Mouse (Mus musculus) ovary, adult 18-20 months (tissue): ENCODE results near the gene Tpte.
"Not testable (repeated sequence)": the region's sequence is repeated elsewhere in the genome, so short reads cannot be mapped to it uniquely, and the experiment has no call there.

Experiments used
- DNase-seq: peaks from one replicate; pipeline ENCODE4 v3.0.0; 2022; ENCODE audit warnings: low spot score, mixed read lengths

Tpte gene

DNA sequence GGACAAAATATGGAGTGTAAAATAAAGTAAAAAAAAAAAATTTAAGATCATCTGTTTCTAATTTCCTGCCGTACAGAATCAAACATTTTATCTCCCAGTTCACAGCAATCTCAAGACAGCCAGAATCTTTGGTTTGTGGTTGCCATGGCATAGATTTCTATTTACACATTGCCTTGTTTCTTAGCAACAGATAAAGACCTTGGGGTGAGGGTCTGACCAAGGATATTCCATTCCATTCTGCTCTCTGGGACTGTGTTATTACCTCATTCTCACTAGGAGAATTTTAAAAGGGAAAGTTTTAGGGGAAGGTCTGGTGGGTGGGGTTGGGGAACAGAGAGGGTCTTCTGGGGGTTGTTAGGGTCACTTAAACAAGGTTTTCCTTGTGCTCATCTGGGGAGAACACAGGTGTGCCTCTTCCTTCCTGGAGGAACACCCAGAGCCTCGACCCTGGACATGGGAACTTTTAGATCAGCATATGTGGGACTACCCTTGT, at the start of gene Tpte:
Tpte (plus strand) TSS at position 443 of the 493 bp plus-strand sequence.
- DNase-seq, result no peak

- DNase-seq, result no peak
Measured at GRCm38 (mm10) chr8:22242986-22243385, 40.3 kb upstream of the Tpte start.

- DNase-seq, result no peak
Measured at GRCm38 (mm10) chr8:22245663-22246062, 37.6 kb upstream of the Tpte start.

GRCm38 (mm10) chr8:22247956-22248355, 35.3 kb upstream of the Tpte start:
- DNase-seq, result no peak

- DNase-seq, result no peak
Measured at GRCm38 (mm10) chr8:22249080-22249479, 34.2 kb upstream of the Tpte start.

- no peak for DNase-seq
Measured at GRCm38 (mm10) chr8:22258946-22259450, 24.2 kb upstream of the Tpte start.

- no peak for DNase-seq
Measured at GRCm38 (mm10) chr8:22259531-22259930, 23.7 kb upstream of the Tpte start.

DNA sequence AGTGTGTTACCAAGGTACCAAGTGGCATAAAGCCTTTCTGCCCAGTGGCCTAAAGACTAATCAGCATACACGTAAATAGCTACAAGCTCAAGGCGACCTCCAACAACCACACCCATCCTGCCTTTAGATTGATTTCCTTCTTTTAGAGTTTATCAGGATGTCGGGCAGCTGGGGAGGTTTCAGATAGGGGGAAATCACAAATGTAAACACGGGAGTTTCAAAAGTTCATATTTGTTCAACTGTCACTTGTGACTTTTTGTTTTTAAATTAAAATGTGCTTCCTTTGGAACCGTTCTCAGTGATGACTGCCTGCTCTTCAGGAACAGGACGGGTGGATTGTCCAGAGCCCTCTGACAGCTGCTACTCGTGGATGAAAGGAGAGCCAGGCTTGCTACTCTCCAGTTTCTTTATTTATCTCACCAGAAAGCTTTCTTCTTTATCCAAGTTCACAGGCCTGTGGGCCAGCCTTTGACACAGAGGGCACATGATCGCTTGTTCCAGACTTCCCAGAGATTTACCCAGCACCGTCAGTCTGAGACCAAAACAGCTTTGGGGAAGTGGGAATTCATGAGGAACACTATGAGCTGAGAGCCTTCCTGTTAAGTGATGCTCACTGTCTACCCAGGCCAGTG, 23.0 kb upstream of the Tpte start:
- DNase-seq, result no peak

GRCm38 (mm10) chr8:22262267-22262666, 21.0 kb upstream of the Tpte start:
- DNase-seq, result no peak

- DNase-seq, result no peak
Measured at GRCm38 (mm10) chr8:22264292-22264691, 18.9 kb upstream of the Tpte start.

- no peak for DNase-seq
Measured at GRCm38 (mm10) chr8:22264787-22265186, 18.5 kb upstream of the Tpte start.

DNA sequence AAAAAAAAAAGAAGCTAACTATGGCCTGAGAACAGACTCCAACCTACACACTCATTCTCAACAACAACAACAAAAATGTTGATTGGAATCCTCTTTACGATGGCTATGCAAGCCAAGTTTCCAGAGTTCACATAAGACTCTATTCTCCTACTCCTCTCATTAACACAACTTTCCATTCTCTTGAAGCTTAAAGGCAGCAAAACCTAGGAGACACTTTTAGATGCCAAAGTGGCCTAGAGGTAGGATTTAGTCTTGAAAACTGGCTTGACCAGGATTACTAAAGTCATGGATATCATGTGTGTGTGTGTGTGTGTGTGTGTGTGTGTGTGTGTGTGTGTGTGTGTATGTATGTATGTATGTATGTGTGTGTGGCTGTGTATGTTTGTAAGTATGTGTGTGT, 18.0 kb upstream of the Tpte start:
- no peak for DNase-seq

- no peak for DNase-seq
Measured at GRCm38 (mm10) chr8:22266809-22267208, 16.4 kb upstream of the Tpte start.

DNA sequence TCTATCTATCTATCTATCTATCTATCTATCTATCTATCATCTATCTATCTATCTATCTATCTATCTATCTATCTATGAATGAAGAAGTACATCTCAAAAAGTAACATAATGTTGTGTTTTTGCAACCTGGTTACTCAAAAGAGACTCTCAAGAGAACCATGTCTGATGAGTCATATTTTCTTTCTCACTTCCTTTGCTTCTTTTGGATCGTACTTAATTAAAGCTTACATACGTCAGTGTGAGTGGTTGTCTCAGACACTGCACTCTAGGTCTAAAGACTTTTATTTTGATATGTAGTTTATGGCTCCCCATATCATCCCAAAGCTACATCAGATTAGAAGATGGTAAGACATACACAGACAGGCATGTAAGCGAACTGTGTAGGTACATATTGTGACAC, 10.1 kb upstream of the Tpte start:
- DNase-seq, result no peak

GRCm38 (mm10) chr8:22274641-22275040, 8.6 kb upstream of the Tpte start:
- no peak for DNase-seq

- DNase-seq, result no peak
Measured at GRCm38 (mm10) chr8:22302326-22302725, 19.1 kb downstream of the Tpte start.

- no peak for DNase-seq
Measured at GRCm38 (mm10) chr8:22302896-22303306, 19.7 kb downstream of the Tpte start.

DNA sequence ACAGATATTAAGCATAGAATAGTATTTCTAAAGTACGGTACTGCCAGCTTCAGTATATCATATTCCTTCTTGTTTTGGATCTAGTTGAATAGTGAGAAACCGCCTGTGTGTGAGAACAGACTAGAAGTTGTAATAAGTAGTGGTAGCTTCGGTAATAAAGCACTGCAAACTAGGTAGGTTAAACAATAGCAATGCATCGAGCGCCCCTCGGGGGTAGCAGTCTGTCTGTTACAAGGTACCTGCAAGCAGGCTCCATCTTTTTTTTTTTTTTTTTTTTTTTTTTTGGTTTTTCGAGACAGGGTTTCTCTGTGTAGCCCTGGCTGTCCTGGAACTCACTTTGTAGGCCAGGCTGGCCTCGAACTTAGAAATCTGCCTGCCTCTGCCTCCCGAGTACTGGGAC, 20.8 kb downstream of the Tpte start:
- DNase-seq, result not testable (repeated sequence)

DNA sequence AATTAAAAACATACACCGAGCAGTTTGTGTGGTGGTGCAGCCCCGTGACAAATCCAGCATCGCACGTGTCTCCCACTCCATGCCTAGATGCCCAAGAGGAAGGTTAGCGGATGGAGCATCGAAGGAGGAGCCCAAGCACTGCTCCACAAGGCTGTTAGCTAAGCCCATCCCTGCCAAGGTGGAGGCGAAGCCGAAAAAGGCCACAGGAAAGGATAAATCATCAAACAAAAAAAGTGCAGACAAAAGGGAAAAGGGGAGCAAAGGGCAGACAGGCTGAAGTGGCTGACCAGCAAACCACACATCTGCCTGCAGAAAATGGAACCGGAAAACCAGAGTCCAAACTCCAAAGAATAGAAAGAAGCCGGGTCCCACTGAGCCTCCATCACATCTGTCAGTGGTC, 23.8 kb downstream of the Tpte start:
- DNase-seq, result no peak

GRCm38 (mm10) chr8:22311446-22311845, 28.2 kb downstream of the Tpte start:
- DNase-seq, result no peak

- DNase-seq, result no peak
Measured at GRCm38 (mm10) chr8:22335426-22335825, 52.2 kb downstream of the Tpte start.

DNA sequence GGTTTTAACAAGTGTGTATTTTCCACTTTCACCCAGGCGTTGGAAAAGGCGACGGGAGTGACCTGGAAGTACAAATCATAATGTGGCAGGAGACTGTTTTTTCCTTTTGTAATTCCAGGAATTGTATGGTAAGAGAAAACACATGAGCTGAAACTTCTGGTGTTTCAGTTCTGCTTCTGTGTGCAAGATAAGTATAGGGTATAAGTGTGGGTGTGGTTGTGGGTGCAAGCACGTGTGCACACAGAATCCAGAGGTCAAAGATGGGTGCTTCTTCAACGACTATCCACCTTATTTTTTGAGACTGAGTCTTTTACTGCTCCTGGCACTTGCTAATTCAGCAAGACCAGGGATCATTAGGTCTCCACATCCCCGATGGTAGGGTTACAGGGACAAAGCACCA, 76.1 kb downstream of the Tpte start:
- no peak for DNase-seq

- no peak for DNase-seq
Measured at GRCm38 (mm10) chr8:22359882-22360281, 76.6 kb downstream of the Tpte start.

DNA sequence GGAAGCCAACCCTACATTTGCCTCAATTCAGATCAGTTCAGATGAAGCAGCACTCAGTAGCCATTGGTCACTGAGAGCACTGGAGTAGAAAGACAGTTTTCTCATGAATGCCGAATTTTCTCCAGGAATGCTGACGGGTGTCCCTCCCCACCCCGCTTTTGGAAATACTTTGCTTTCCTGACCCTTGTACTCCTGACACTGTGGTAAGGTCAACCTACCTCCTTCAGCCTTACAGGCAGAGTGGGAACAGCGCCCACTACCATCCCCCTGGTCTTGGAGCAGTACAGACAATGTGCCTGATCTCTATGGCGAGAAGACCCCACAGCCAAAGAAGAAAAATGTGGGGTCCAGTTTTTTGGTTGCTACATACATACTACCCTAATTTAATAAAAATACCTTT, 93.1 kb downstream of the Tpte start:
- DNase-seq, result no peak
